Mouse (Mus musculus) ES-CJ7 (cell line): Measurements from ENCODE around the gene Gtsf1.
A peak's percentile ranks its signal among the peaks of the same experiment; 100 is the strongest.

ENCODE experiments used
- DNase-seq: peaks from one replicate; pipeline ENCODE4 v3.0.0; 2011; ENCODE audit warnings: low read depth, low spot score

The Gtsf1 gene

GRCm38 (mm10) chr15:103377752-103378664 is 52.3 kb downstream of the Gtsf1 start:
- DNase-seq: no peak

- no peak for DNase-seq
Observed at GRCm38 (mm10) chr15:103376837-103377269, 53.4 kb downstream of the Gtsf1 start.

GRCm38 (mm10) chr15:103375112-103375800 is 55.0 kb downstream of the Gtsf1 start:
- no peak for DNase-seq

GRCm38 (mm10) chr15:103372461-103372860 is 57.8 kb downstream of the Gtsf1 start:
- no peak for DNase-seq

- no peak for DNase-seq
Observed at GRCm38 (mm10) chr15:103371741-103372140, 58.5 kb downstream of the Gtsf1 start.

GRCm38 (mm10) chr15:103371208-103371607 is 59.1 kb downstream of the Gtsf1 start:
- DNase-seq: no peak

GRCm38 (mm10) chr15:103370462-103370861 is 59.8 kb downstream of the Gtsf1 start:
- DNase-seq: no peak

GRCm38 (mm10) chr15:103369123-103369522 is 61.1 kb downstream of the Gtsf1 start:
- DNase-seq: peak; percentile 41

- DNase-seq: no peak
Observed at GRCm38 (mm10) chr15:103368179-103368940, 61.9 kb downstream of the Gtsf1 start.

- DNase-seq: peak; percentile 73
Observed at GRCm38 (mm10) chr15:103366376-103367149, 63.7 kb downstream of the Gtsf1 start, which contains the start of gene Itga5. Gene Itga5 (minus strand): TSS chr15:103366763.

GRCm38 (mm10) chr15:103365471-103366375 is 64.5 kb downstream of the Gtsf1 start:
- DNase-seq: peak; percentile 56

- DNase-seq: no peak
Observed at GRCm38 (mm10) chr15:103364761-103365160, 65.5 kb downstream of the Gtsf1 start.

GRCm38 (mm10) chr15:103363809-103364208 is 66.5 kb downstream of the Gtsf1 start:
- peak; percentile 92 for DNase-seq

GRCm38 (mm10) chr15:103362950-103363349 is 67.3 kb downstream of the Gtsf1 start:
- DNase-seq: no peak

- no peak for DNase-seq
Observed at GRCm38 (mm10) chr15:103362333-103362732, 67.9 kb downstream of the Gtsf1 start.

GRCm38 (mm10) chr15:103361269-103361668 is 69.0 kb downstream of the Gtsf1 start:
- no peak for DNase-seq

GRCm38 (mm10) chr15:103359869-103360602 is 70.2 kb downstream of the Gtsf1 start:
- no peak for DNase-seq

- DNase-seq: no peak
Observed at GRCm38 (mm10) chr15:103359122-103359510, 71.2 kb downstream of the Gtsf1 start.
